Mouse (Mus musculus) heart, embryonic 11.5 days (tissue): Measurements from ENCODE around the gene Trim47. TPM values are rescaled to one million over a fixed set of nuclear protein-coding genes. Genes with fewer than 3 reads are reported as not detected.
"Not testable (repeated sequence)": the region's sequence is repeated elsewhere in the genome, so short reads cannot be mapped to it uniquely, and the experiment has no call there.

ENCODE experiments used
- ATAC-seq: fragments of 200-750 bp; cut with Nextera tagmentation; replicated peaks from 2 replicates; pipeline ENCODE4 v1.8.0; 2017; ENCODE audit warnings: moderate library complexity; ENCODE audit not compliant: insufficient number of reproducible peaks, low FRiP score, low TSS enrichment
- H3K27ac ChIP-seq: fragments of 300-500 bp; sonication (generic); 2 replicates; pipeline ENCODE4 v1.5.1; 2014; ENCODE audit warnings: mild to moderate bottlenecking, low read depth, low read length
- H3K27me3 ChIP-seq: fragments of 300-500 bp; sonication (generic); 2 replicates; pipeline ENCODE4 v1.6.1; 2014; ENCODE audit warnings: mild to moderate bottlenecking, low read length, mixed read lengths; ENCODE audit not compliant: control insufficient read depth, insufficient read depth
- H3K36me3 ChIP-seq: fragments of 300-500 bp; sonication (generic); 2 replicates; pipeline ENCODE4 v1.6.1; 2014; ENCODE audit warnings: mild to moderate bottlenecking, low read length, moderate library complexity, mixed read lengths; ENCODE audit not compliant: control insufficient read depth, insufficient read depth
- H3K4me1 ChIP-seq: fragments of 300-500 bp; sonication (generic); 2 replicates; pipeline ENCODE4 v1.6.1; 2014; ENCODE audit warnings: low read length; ENCODE audit not compliant: control insufficient read depth, insufficient read depth
- H3K4me2 ChIP-seq: fragments of 300-500 bp; sonication (generic); 2 replicates; pipeline ENCODE4 v1.6.1; 2014; ENCODE audit warnings: mild to moderate bottlenecking, moderate library complexity
- H3K4me3 ChIP-seq: fragments of 300-500 bp; sonication (generic); 2 replicates; pipeline ENCODE4 v1.5.1; 2014; ENCODE audit warnings: low read depth, low read length
- H3K9ac ChIP-seq: fragments of 300-500 bp; sonication (generic); 2 replicates; pipeline ENCODE4 v1.6.1; 2014; ENCODE audit warnings: mild to moderate bottlenecking, low read depth, low read length, moderate library complexity
- H3K9me3 ChIP-seq: fragments of 300-500 bp; sonication (generic); replicated peaks from 2 replicates; pipeline ENCODE4 v1.6.1; 2016; ENCODE audit warnings: low read length; ENCODE audit not compliant: control insufficient read depth
- WGBS: fragments of 180-500 bp; shearing (Covaris S2); extraction: QIAGEN DNeasy Blood & Tissue Kit; methylation state at CpG from one replicate; pipeline ENCODE4 v1.1.7; 2014; ENCODE audit not compliant: insufficient replicate concordance; 5-methylcytosine and 5-hydroxymethylcytosine counted together
- polyA plus RNA-seq: library from polyadenylated mRNA; unstranded; fragments of >200 nt; fragmentation: Nextera tagmentation; extraction: Ambion mirVana; gene quantifications from 2 replicates; pipeline ENCODE4 v1.2.1, GENCODE M21; 2014

Gene Trim47
- polyA plus RNA-seq, 1 experiment from 2014 or later: 38.3 TPM

- Histone ChIP-seq H3K27ac (peak overlapping the region; percentile 88), H3K9ac (peak overlapping the region; percentile 82), H3K4me1 (peaks cover 27% of the 10 kb centered on the region), H3K36me3 (peaks cover 4% of the 10 kb centered on the region; the same call in 1 of the 2 replicates), H3K4me2 (peak overlapping the region; percentile 72), H3K9me3 (no peaks in the 10 kb centered on the region), H3K4me3 (peak overlapping the region; percentile 57; the same call in 1 of the 2 replicates), H3K27me3 (no peaks in the 10 kb centered on the region)
- no peak for ATAC-seq
- WGBS: 79% methylated on average over 15 of the region's 15 CpGs
These were observed 4.5 kb upstream of the Trim47 start for GRCm38 (mm10) chr11:116131349-116132170.

- Histone ChIP-seq H3K4me2 (peak within 1 kb of the TSS; percentile 72), H3K9ac (peak within 1 kb of the TSS; percentile 82), H3K27ac (peak within 1 kb of the TSS; percentile 88), H3K4me1 (peaks cover 27% of the 10 kb centered on the region), H3K27me3 (no peaks in the 10 kb centered on the region), H3K4me3 (peak within 1 kb of the TSS; percentile 57), H3K9me3 (0 out of 2 replicates have a peak, but pooled peaks cover 2% of the 10 kb centered on the region), H3K36me3 (peaks cover 9% of the 10 kb centered on the region; the same call in 1 of the 2 replicates)
- ATAC-seq: peak; percentile 73
- under 1% methylated on average over 69 of the region's 69 CpGs for WGBS
These were observed 3.6 kb upstream of the Trim47 start, which contains the start of gene Trim65 for GRCm38 (mm10) chr11:116130488-116131205. Gene Trim65 (minus strand): TSS chr11:116131128.

GRCm38 (mm10) chr11:116129993-116130487 is 3.0 kb upstream of the Trim47 start:
- ATAC-seq: peak; percentile 4; the same call in 1 of the 2 replicates
- peaks cover 27% of the 10 kb centered on the region for H3K4me1 ChIP-seq

GRCm38 (mm10) chr11:116129091-116129790 is 2.2 kb upstream of the Trim47 start:
- Histone ChIP-seq H3K27ac (no peak overlapping the region), H3K36me3 (peaks cover 16% of the 10 kb centered on the region), H3K27me3 (no peaks in the 10 kb centered on the region), H3K4me3 (no peak overlapping the region), H3K9me3 (0 out of 2 replicates have a peak, but pooled peaks cover 2% of the 10 kb centered on the region), H3K4me1 (peaks cover 27% of the 10 kb centered on the region), H3K9ac (no peak overlapping the region), H3K4me2 (peak overlapping the region; percentile 72; the same call in 1 of the 2 replicates)
- WGBS: 74% methylated on average over 9 of the region's 9 CpGs
- ATAC-seq: no peak

More at GRCm38 (mm10) chr11:116129993-116130487, 3.0 kb upstream of the Trim47 start:
- peaks cover 14% of the 10 kb centered on the region for H3K36me3 ChIP-seq
- peak overlapping the region; percentile 72 for H3K4me2 ChIP-seq
- 0 out of 2 replicates have a peak, but pooled peaks cover 2% of the 10 kb centered on the region for H3K9me3 ChIP-seq
- 41% methylated on average over 8 of the region's 8 CpGs for WGBS
- H3K4me3 ChIP-seq: peak overlapping the region; percentile 57
- peak overlapping the region; percentile 82 for H3K9ac ChIP-seq
- H3K27ac ChIP-seq: peak overlapping the region; percentile 88
- H3K27me3 ChIP-seq: no peaks in the 10 kb centered on the region

- peaks cover 16% of the 10 kb centered on the region for H3K36me3 ChIP-seq
- H3K27ac ChIP-seq: no peak overlapping the region
- H3K9ac ChIP-seq: 0 out of 2 replicates have a peak overlapping the region, but pooled peaks have one; percentile 16
- H3K4me3 ChIP-seq: no peak overlapping the region
- H3K9me3 ChIP-seq: 0 out of 2 replicates have a peak, but pooled peaks cover 2% of the 10 kb centered on the region
- no peak for ATAC-seq
- H3K4me1 ChIP-seq: peaks cover 27% of the 10 kb centered on the region
- no peaks in the 10 kb centered on the region for H3K27me3 ChIP-seq
- H3K4me2 ChIP-seq: no peak overlapping the region
- whole genome bisulfite sequencing: 87% methylated on average over 9 of the region's 9 CpGs
These were observed 976 bp upstream of the Trim47 start for GRCm38 (mm10) chr11:116127986-116128385.

GRCm38 (mm10) chr11:116126261-116126660 is 749 bp downstream of the Trim47 start:
- Histone ChIP-seq H3K4me3 (no peak overlapping the region), H3K4me1 (peaks cover 23% of the 10 kb centered on the region), H3K36me3 (peaks cover 18% of the 10 kb centered on the region), H3K4me2 (no peak overlapping the region), H3K27ac (no peak overlapping the region), H3K9ac (no peak overlapping the region), H3K9me3 (0 out of 2 replicates have a peak, but pooled peaks cover 2% of the 10 kb centered on the region), H3K27me3 (no peaks in the 10 kb centered on the region)
- no peak for ATAC-seq
- WGBS: 92% methylated on average over 15 of the region's 15 CpGs

GRCm38 (mm10) chr11:116121731-116122245 is 5.2 kb downstream of the Trim47 start:
- ATAC-seq: not testable (repeated sequence)

GRCm38 (mm10) chr11:116117819-116118218 is 9.2 kb downstream of the Trim47 start:
- no peak overlapping the region for H3K9ac ChIP-seq
- no peak overlapping the region for H3K4me3 ChIP-seq
- H3K27ac ChIP-seq: no peak overlapping the region
- H3K36me3 ChIP-seq: 0 out of 2 replicates have a peak, but pooled peaks cover 2% of the 10 kb centered on the region
- no peaks in the 10 kb centered on the region for H3K27me3 ChIP-seq
- no peaks in the 10 kb centered on the region for H3K4me1 ChIP-seq
- no peak for ATAC-seq
- no peak overlapping the region for H3K4me2 ChIP-seq
- H3K9me3 ChIP-seq: no peaks in the 10 kb centered on the region

More at GRCm38 (mm10) chr11:116121731-116122245, 5.2 kb downstream of the Trim47 start:
- not testable (repeated sequence) for H3K4me1 ChIP-seq, H3K4me3 ChIP-seq, H3K27ac ChIP-seq, H3K9me3 ChIP-seq, H3K9ac ChIP-seq, H3K27me3 ChIP-seq, H3K4me2 ChIP-seq
- H3K36me3 ChIP-seq: peaks cover 18% of the 10 kb centered on the region
- WGBS: 89% methylated on average over 8 of the region's 8 CpGs
